Mouse (Mus musculus) liver, embryonic 12.5 days (tissue): ENCODE data around the gene Stard3nl. TPM values are rescaled to one million over a fixed set of nuclear protein-coding genes. Genes with fewer than 3 reads are reported as not detected.
"Not testable (repeated sequence)": the region's sequence is repeated elsewhere in the genome, so short reads cannot be mapped to it uniquely, and the experiment has no call there.

Experiments used
- ATAC-seq: fragments of 200-750 bp; cut with Nextera tagmentation; 2 replicates; pipeline ENCODE4 v1.8.0; 2017; ENCODE audit warnings: moderate number of reproducible peaks, mild to moderate bottlenecking, moderate library complexity
- H3K27ac ChIP-seq: fragments of 300-500 bp; sonication (generic); 2 replicates; pipeline ENCODE4 v1.5.1; 2016; ENCODE audit warnings: mild to moderate bottlenecking
- H3K27me3 ChIP-seq: fragments of 300-500 bp; sonication (generic); replicated peaks from 2 replicates; pipeline ENCODE4 v1.6.1; 2016; ENCODE audit warnings: mild to moderate bottlenecking, moderate library complexity
- H3K36me3 ChIP-seq: fragments of 300-500 bp; sonication (generic); 2 replicates; pipeline ENCODE4 v1.6.1; 2016; ENCODE audit warnings: mild to moderate bottlenecking, moderate library complexity
- H3K4me1 ChIP-seq: fragments of 300-500 bp; sonication (generic); 2 replicates; pipeline ENCODE4 v1.6.1; 2016
- H3K4me2 ChIP-seq: fragments of 300-500 bp; sonication (generic); 2 replicates; pipeline ENCODE4 v1.6.1; 2016; ENCODE audit warnings: mild to moderate bottlenecking, moderate library complexity
- H3K4me3 ChIP-seq: fragments of 300-500 bp; sonication (generic); 2 replicates; pipeline ENCODE4 v1.5.1; 2016; ENCODE audit warnings: mild to moderate bottlenecking, moderate library complexity
- H3K9ac ChIP-seq: fragments of 300-500 bp; sonication (generic); 2 replicates; pipeline ENCODE4 v1.6.1; 2016; ENCODE audit warnings: mild to moderate bottlenecking, moderate library complexity
- H3K9me3 ChIP-seq: fragments of 300-500 bp; sonication (generic); replicated peaks from 2 replicates; pipeline ENCODE4 v1.6.1; 2016; ENCODE audit warnings: mild to moderate bottlenecking, moderate library complexity
- WGBS: fragments of 180-500 bp; shearing (Covaris S2); methylation state at CpG from one replicate; pipeline ENCODE4 v1.1.7; 2016; ENCODE audit not compliant: insufficient replicate concordance; 5-methylcytosine and 5-hydroxymethylcytosine counted together
- polyA plus RNA-seq: library from polyadenylated mRNA; unstranded; fragments of >200 nt; fragmentation: Nextera tagmentation; extraction: Ambion mirVana; gene quantifications from 2 replicates; pipeline ENCODE4 v1.2.1, GENCODE M21; 2016

Gene Stard3nl
- polyA plus RNA-seq, 1 experiment from 2014 or later = 33.5 TPM

- not testable (repeated sequence) for H3K9ac ChIP-seq, H3K4me2 ChIP-seq, ATAC-seq, H3K27me3 ChIP-seq, H3K9me3 ChIP-seq, H3K36me3 ChIP-seq, H3K27ac ChIP-seq, H3K4me3 ChIP-seq, H3K4me1 ChIP-seq
- WGBS = 64% methylated on average over 1 of the region's 1 CpGs
These were observed 59.3 kb downstream of the Stard3nl start for GRCm38 (mm10) chr13:19336310-19336709.

Other genes starting within 250 kb of the Stard3nl start
- gene Epdr1, start 224.1 kb upstream of the Stard3nl start, polyA plus RNA-seq = 22.3 and 23.2 TPM in 2 replicates
- gene Sfrp4, start 227.3 kb upstream of the Stard3nl start, polyA plus RNA-seq = 0.42 and 0.51 TPM in 2 replicates